Mouse (Mus musculus) ovary, postnatal 14 days (tissue): Measurements from ENCODE around the gene Dhdh.
"Not testable (repeated sequence)": the region's sequence is repeated elsewhere in the genome, so short reads cannot be mapped to it uniquely, and the experiment has no call there.

ENCODE experiments used
- DNase-seq: peaks from one replicate; pipeline ENCODE4 v3.0.0; 2022; ENCODE audit warnings: low spot score

Dhdh gene

DNA sequence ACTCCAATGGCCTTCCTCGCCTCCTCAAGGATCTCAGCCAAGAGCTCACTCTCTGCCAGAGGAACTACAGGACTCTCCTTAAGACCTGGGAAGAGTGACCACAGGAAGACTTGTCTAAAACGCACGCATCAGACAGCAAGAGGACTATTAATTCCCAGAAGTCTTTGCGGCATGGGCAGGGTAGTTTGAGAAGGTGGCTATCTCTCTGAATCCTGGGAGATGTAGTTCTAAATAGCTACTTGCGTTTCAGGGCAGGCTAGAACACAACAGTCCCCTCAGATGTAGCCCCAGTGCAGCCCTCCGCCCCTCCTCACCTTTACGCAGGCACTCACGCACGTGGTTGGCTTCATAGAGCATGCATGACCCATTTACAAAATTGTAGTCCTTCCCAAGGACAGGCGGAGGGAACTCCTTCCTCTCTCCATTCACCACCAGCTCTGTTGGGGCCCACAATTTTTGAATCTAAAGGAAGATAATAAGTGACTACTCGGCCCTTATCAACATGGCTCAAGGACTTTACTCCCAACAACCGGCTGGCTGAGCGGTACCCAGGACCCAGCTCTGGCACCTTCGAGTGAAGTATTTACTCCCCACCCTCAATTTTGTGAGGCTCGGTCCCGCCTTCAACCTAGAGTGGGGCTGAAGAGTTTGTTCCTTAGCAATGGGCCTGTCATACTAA is 13.2 kb downstream of the Dhdh start:
- no peak for DNase-seq

DNA sequence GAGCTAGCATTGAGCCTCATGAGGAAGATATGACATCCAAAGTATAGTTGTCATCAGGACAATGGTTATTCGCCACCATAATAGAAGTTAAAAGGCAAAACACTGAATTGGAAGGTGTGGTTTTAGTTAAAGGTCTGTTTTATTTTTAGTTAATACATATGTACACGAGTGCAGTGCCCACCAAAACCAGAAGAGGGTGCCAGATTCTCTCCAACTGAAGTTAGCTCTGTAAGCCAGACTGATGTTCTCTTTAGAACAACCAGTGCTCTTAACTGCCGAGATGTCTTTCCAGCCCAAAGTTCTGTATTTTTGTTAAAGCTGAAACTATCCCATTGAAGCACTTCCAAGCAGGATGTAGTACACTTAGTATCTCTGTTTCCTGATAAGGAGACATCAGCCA is 17.7 kb downstream of the Dhdh start:
- DNase-seq: peak; percentile 65

DNA sequence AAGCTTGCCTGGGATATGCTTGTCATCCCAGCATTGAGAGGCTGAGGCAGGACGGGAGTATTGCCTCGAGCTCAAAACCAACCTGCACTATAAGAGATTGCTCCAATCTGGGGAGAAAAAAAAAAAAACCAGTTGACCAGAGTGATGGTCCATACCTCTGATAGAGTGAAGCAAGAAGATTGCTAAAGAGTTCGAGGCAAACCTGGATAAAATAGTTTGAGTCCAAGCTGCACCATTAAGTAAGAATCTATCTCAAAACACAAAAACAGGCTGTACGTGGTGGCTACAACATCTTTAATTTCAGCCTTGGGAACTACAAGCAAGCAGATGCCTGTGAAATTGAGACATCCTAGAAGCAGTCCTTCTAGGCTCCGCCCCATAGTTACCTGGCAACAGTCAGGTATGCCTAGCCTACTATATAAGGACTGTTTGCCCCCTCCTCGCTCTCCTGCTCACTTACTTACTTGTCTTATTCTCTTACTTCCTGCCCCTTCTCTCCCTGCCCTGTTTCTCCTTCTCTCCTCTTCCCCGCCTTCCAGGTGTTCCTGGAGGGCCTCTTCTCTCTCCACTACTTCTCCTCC is 21.4 kb downstream of the Dhdh start:
- no peak for DNase-seq

DNA sequence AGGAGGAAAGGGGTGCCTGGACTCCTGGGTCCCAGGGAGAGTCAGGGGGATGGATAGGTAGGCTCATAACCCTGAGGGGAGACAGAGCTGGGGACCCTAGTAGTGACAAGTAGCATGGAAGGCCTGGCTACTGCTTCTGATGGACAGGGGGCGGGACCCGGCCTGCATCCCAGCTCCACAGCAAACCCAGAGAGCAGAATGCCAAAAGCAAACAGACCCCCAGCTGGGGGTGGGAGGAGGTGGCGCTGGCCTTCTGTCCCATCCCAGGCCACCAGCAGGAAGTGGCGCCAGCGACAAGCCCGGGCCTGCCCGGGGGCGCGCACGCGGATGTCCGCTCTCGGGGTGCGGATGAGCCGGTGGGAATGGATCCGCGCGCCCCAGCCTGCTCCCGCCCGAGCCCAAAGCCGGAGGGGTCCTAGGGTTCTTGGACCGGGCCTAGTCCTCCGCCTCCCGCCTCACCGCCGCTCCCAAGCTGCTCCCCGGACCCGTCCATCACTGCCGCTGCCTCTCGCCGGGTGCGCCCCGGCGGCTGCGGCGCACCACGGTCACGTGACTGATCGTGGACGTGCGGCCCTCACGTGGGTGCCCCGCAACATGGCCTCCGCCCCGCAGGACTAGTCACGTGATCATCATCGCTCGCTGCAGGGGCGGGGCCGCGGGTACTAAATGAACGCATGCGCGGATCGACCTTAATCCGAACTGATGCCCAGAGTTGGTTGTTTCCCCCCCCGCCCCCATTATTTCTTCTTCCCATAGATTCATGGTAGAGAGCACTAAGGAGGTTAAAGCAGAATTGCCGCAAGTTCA is 22.1 kb downstream of the Dhdh start, which contains the start of gene Bax:
Bax (minus strand) TSS at position 616 of the 807 bp plus-strand sequence.
- DNase-seq: peak; percentile 91

DNA sequence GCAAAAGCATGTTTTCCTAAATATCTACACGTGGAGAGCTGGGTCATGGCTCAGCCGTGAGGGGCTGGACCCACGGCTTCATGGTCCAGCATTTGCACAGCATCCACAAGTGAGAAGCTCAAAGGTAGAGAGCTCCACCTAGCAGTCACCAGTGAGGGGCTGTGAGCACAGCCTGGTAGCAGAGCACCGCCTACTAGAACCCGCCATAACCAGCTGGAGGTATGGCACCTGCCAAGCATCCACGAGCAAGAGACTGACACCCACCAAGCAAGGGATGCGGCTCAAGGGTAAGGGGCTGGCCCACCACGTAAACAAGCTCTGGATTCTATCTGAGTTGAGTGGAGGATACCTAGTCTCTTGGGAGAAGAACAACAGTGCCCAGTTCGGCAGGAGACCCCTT is 23.1 kb downstream of the Dhdh start:
- DNase-seq: no peak

DNA sequence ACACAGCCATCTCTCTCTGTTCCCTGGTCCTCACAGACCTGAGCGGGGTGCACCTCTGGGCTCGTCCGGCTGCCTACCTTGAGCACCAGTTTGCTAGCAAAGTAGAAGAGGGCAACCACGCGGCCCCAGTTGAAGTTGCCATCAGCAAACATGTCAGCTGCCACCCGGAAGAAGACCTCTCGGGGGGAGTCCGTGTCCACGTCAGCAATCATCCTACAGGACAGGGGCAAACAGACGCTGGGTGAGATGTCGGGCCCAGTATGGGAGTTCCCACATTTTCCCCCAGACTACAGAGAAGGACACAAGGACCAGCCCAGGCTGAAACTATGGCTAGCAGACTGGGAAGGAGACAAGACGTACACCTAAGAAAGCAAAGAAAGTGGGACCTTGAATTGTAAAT is 23.5 kb downstream of the Dhdh start:
- no peak for DNase-seq

DNA sequence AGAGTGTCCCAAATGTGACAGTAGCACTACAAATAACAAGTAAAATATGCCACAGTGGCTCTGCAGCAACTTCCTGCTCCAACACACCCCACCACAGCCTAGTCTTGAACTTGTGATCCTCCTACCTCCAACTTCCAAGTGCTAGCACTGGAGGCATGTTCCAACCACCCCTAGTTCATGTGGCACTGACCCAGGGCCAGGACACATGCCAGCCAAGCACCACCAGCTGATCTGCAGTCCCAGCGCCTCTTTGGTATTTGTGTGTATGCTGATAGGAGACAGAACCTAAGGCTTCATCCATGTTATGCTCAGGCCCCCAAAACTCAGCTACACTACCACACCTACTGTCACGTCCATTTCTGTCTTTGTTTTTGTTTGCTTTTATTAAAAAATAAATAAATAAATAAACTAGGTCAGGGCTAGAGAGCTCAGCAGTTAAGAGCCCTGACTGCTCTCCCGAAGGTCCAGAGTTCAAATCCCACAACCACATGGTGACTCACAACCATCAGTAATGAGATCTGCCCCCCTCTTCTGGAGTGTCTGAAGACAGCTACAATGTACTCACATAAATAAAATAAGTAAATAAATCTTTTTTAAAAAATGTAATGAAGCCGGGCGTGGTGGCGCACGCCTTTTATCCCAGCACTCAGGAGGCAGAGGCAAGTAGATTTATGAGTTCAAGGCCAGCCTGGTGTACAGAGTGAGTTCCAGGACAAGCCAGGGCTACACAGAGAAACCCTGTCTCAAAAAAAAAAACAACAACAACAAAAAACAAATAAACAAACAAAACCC is 24.4 kb downstream of the Dhdh start:
- DNase-seq: no peak

DNA sequence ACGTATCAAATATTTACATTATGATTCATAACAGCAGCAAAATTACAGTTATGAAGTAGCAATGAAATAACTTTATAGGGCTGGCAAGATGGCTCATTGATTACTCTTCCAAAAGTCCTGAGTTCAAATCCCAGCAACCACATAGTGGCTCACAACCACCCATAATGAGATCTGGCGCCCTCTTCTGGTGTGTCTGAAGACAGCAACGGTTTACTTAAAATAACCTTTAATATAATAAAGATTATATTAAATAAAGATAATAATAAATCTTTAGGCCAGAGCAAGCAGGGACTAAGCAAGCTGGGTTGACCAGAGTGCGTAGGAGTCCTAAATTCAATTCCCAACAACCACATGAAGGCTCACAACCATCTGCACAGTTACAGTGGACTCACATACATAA is 25.7 kb downstream of the Dhdh start:
- DNase-seq: not testable (repeated sequence)

DNA sequence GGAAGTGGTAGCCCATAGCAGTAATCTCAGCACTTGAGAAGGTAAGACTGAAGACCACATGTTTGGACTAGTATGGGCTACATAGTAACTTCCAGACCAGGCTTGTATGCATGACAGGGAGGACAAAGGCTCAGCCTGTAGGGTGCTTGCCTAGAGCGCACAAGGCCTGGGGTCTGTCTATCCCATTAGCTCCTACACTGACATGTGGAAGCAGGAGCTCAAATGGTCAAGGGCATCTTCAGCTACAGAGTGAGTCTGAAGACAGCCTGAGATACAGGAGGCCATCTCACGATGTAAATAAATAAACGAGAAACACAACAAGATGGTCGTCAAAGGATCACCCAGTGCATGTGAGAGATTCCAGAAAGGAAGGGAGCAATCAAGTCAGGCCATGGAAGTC is 26.3 kb downstream of the Dhdh start:
- DNase-seq: no peak

DNA sequence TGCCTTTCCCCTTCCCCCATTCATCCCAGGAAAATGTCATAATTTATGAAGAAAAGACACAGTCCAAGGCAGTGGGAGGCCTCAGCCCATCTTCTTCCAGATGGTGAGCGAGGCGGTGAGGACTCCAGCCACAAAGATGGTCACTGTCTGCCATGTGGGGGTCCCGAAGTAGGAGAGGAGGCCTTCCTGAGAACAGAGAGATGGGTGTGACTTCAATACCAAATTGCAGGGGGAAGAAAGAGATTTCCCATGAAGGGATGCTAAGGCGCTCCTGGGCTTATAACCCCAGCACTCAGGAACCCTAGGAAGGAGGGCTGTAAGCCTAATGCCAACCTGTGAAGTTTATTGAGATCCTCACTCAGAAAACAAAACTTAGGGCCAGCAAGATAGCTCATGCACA is 26.8 kb downstream of the Dhdh start:
- DNase-seq: no peak

DNA sequence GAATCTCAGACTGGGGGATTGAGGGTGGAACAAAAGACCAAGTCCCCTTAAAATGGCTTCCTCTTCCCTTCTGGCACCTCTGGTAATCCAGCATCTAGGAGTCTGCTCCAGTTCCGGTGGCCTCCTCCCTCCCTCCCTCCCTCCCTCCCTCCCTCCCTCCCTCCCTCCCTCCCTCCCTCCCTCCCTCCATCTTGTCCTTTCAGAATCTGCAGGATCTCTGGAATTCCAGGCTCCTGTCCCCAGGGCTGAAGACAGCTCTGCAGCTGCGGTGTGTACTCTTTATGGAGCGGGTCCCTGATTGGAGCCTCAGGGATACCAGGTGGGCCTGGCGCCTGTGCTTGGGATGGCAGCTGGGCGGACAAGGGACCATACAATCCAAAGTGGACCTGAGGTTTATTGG is 27.3 kb downstream of the Dhdh start:
- DNase-seq: no peak

DNA sequence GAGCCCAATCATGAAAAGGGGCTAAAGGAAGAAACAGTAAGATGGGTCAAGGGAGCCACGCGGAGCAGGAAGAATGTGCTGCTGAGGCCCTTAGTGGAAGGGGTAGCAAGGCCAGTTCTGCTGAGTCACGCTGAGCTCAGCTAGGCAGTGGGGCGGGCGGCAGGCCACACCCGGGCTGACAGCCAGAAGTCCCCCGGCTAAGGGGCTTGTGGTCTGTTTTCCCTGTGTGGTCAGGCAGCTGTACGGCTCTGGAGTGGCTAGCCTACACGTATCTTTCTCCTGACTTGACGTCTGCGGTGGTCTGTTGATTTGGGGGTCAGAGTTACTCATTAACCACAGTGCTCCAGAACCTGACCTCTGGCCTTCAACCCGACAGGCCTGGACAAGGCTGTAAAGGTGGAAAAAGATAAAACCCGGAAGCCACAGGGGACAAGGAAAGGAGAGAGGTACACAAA is 27.7 kb downstream of the Dhdh start:
- no peak for DNase-seq

DNA sequence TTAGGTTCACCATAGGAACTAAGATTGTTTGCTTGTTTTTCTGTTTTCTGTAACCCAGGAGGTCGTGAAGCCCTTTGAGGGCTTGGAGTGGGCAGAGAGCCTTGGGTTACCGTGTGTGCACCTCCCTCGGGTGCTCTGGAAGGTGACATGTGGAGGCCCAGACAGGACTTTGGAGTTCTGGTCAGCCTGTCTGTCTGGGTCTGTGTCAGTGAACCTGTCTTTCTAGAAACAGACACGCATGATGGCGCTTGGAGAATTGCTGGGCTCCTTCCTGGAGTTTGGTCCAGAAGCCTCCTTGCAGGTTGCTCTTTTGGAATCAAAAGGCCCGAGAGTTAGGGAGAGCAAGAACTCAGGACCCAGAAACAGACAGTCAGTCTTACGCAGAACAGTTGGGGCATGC is 28.2 kb downstream of the Dhdh start:
- DNase-seq: no peak

DNA sequence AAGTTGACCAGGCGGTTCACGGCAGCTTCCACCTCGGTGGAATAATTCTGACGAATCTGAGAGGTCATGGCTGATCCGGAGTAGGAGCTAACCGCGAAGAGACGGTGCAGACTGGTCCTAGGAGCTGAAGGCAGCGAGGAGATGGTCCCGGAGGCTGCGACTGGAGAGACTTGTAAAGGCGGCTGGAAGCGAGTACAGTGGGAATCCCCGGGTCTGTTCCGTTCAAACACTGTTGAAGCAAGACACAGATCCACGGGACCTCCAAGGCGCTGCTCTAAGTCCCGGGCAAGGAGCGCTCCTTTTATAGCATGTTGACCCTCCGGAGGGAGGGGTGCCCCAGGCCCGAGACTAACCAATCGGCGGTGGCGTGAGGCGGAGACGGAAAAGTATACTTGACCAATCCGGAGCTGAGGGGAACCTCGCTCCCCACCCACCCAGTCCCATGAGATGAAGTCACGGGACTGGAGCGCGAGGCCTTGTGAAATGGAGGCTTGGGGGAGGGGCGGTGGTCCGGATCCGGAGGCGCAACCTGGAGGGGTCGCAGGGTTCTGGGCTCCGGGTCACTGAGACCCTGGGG is 29.0 kb downstream of the Dhdh start, which contains the start of gene Ftl1:
Ftl1 (minus strand) TSS at position 321 of the 577 bp plus-strand sequence.
- peak; percentile 86 for DNase-seq

DNA sequence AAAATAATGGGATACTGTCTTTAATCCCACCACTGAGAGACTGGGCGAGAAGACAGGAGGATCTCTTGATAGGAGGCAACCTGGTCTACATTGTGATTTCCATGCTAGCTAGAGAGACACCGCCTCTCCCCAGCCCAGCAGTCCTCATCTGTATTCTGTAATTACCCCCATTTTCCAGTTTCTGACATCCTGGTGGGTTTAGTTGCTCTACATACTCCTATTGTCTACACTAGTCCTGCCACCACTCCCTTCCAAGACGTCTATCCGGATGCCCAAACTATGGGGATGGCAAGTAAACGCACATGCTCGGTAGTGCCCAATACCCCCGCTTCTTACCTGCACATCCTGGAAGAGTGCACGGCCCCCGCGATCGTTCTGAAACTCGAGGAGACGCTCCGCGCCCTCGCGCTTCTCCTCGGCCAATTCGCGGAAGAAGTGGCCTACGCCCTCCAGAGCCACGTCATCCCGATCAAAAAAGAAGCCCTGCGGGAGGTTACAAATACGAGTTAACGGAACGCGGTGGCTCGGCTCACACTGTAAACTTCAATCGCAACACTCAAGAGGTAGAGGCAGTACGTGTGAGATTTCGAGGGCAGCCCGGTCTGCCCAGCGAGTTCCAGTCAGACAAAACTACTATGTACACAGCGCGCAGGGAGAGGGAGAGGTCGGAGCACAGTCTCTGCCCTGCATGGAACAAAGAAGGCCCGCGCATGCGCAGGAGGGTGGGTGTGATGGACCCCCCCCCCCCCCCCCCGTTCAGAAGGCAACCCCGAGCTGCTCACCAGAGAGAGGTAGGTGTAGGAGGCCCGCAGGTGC is 29.6 kb downstream of the Dhdh start:
- DNase-seq: peak; percentile 66

DNA sequence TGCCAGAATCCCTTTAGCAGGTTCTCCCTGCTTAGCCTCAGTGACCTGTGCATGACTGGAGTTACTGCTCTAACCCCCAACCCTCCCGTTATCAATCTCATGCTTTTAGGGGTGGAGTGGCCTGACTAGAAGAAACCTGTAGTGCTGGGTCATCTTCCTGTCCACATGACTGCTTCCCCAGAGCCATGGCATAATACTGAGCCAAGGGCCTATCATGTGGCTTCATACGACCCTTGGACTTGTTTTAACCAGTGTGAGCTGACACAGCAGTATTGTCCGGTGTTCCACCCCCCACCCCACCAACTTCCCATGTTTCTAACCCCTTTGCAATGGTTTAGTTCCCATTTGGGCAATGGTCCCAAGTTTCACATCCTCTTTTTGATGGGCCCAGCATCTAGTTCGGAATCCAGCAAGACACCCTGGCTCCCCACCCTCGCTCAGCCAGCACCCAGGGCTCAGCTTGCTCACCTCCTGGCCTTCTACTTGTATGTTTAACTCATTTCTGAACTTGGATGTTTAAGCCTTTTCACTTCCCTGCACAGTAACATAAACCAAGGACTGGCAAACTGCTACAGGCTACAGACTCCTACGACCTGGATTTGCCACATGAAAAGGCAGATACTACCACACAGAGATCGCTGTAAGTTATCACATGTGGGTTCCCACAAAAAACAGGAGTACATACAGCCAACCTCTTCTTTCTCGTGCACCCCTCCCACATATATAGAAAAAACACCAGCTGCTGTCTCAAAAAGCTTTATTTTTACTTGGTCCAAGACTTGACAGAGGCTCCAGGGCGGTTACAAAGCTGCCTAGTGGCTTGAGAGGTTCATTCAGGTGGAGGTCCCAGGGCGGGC is 31.2 kb downstream of the Dhdh start:
- DNase-seq: no peak

DNA sequence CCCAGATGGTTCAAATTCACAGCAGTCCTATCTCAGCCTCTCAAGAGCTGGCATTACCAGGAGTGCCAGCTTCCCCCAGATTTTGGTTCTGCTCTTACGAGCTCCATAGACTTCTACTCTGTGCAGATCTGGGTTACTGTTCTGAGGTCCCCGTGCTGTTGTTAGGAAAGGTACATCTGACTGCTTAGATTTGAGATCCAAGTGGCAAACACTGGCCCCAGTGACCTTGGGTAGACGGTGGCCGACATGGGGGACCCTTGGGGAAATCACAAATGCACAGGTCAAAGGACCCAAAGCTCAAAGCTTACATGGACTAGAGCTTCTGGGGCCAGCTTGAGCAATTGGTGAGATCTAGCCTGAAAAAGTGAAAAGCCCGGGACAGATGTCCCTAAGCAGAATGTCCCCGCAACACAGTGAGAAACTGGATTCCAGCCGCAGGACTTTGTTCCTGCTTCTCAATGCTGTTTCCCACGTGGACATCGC is 31.8 kb downstream of the Dhdh start:
- DNase-seq: no peak

DNA sequence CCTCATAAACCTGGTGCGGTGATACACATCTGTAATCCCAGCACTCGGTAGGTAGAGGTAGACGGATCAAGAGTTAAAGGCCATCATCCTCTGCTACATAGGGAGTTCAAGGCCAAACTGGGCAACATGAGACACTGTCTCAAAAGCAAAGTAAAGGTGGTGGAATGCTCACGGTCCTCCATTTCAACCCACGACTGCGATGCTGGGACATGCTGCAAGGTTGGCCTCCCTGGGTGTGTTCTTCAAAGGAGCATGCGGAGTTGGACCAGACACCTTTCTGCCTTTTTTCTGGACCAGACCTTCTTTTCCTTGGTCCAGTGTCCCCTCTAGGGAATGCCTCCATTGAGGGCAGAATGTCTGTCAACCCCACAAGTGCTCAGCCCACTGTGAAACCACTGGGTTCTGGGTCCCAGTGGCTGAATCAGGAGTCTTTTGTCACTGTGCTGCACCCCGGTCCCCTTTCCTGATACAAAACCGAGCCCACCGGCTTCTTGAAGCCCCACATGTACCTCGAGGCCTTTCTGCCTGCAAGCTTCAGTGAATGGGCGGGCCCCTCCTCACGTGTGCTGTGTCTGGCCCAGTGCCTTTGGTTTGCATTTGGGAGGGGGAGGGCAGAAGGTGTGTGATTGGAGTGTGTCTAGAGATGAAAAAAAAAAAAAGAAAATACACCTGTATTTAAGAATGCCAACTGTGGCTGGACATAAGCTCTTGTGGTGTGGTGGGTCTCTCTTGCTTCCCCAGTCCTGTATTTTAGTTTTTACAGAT is 32.5 kb downstream of the Dhdh start:
- no peak for DNase-seq

DNA sequence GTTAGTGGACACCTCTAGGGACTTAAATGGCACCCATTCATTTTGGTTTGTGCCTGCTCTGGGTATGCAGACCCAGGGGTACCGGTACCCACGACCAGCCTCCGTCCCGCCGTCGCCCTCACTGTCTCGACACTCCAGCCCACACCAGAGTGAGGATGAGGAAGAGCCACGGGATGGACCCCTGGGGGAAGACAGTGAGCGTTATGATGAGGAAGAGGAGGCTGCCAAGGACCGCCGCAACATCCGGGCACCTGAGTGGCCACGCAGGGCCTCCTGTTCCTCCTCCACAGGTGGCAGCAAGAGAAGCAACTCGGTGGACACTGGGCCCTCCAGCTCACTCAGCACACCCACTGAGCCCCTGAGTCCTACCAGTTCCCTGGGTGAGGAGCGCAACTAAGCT is 33.6 kb downstream of the Dhdh start:
- DNase-seq: no peak
